Mouse (Mus musculus) right cerebral cortex, postnatal 25 days (tissue): ENCODE results near the gene Card10.

Experiments used
- DNase-seq: peaks from one replicate; pipeline ENCODE4 v3.0.0; 2022

Card10 gene

GRCm38 (mm10) chr15:78834233-78835005 is 31.6 kb upstream of the Card10 start:
- DNase-seq, result no peak

GRCm38 (mm10) chr15:78833582-78833981 is 30.7 kb upstream of the Card10 start:
- DNase-seq, result no peak

GRCm38 (mm10) chr15:78832701-78833123 is 29.9 kb upstream of the Card10 start:
- DNase-seq, result peak; percentile 62

- DNase-seq, result no peak
Measured at GRCm38 (mm10) chr15:78831720-78832657, 29.1 kb upstream of the Card10 start.

GRCm38 (mm10) chr15:78830742-78831719 is 28.2 kb upstream of the Card10 start:
- no peak for DNase-seq

- no peak for DNase-seq
Measured at GRCm38 (mm10) chr15:78829636-78830035, 26.8 kb upstream of the Card10 start.

GRCm38 (mm10) chr15:78828315-78828714 is 25.5 kb upstream of the Card10 start:
- DNase-seq, result no peak

GRCm38 (mm10) chr15:78826213-78827204 is 23.7 kb upstream of the Card10 start:
- peak; percentile 59 for DNase-seq

- no peak for DNase-seq
Measured at GRCm38 (mm10) chr15:78816074-78816391, 13.2 kb upstream of the Card10 start.

- no peak for DNase-seq
Measured at GRCm38 (mm10) chr15:78815314-78816073, 12.7 kb upstream of the Card10 start.

- DNase-seq, result no peak
Measured at GRCm38 (mm10) chr15:78813603-78814002, 10.8 kb upstream of the Card10 start.

- no peak for DNase-seq
Measured at GRCm38 (mm10) chr15:78810146-78810545, 7.3 kb upstream of the Card10 start.

GRCm38 (mm10) chr15:78809739-78810138 is 6.9 kb upstream of the Card10 start:
- DNase-seq, result no peak

GRCm38 (mm10) chr15:78808980-78809379 is 6.1 kb upstream of the Card10 start:
- DNase-seq, result no peak

- no peak for DNase-seq
Measured at GRCm38 (mm10) chr15:78807141-78807540, 4.3 kb upstream of the Card10 start.

- DNase-seq, result no peak
Measured at GRCm38 (mm10) chr15:78806614-78807013, 3.8 kb upstream of the Card10 start.

- DNase-seq, result no peak
Measured at GRCm38 (mm10) chr15:78805351-78805750, 2.5 kb upstream of the Card10 start.

GRCm38 (mm10) chr15:78804326-78804725 is 1.5 kb upstream of the Card10 start:
- no peak for DNase-seq

- DNase-seq, result no peak
Measured at GRCm38 (mm10) chr15:78803499-78803900, 658 bp upstream of the Card10 start.

- no peak for DNase-seq
Measured at GRCm38 (mm10) chr15:78801971-78802741, 686 bp downstream of the Card10 start.
